Mouse (Mus musculus): ENCODE measurements around the gene Trpv6. TPM values are rescaled to one million over a fixed set of nuclear protein-coding genes. Genes with fewer than 3 reads are reported as not detected.

Trpv6 gene
- polyA plus RNA-seq, 1 experiment from 2014 or later = not detected

GRCm38 (mm10) chr6:41621241-41621990, 14.8 kb downstream of the Trpv6 start:
- no peaks in the 10 kb centered on the region for H3K36me3 ChIP-seq (ENCODE audit: control insufficient read depth, insufficient read depth, low read length)
- no peaks in the 10 kb centered on the region for H3K4me1 ChIP-seq (ENCODE audit: control insufficient read depth in 2 of 2, insufficient read depth in 2 of 2, low read length in 2 of 2)
- no peaks in the 10 kb centered on the region for H3K9me3 ChIP-seq (ENCODE audit: control insufficient read depth, low read length)
- H3K4me3 ChIP-seq (ENCODE audit: control insufficient read depth in 1 of 2, insufficient read depth in 1 of 2, low read depth in 1 of 2, low read length in 2 of 2) = no peak overlapping the region
- no peaks in the 10 kb centered on the region for H3K27me3 ChIP-seq (ENCODE audit: control insufficient read depth, insufficient read depth, low read length)
- no peak overlapping the region for H3K4me2 ChIP-seq (ENCODE audit: low read length)
- H3K9ac ChIP-seq (ENCODE audit: low read length) = no peak overlapping the region
- ATAC-seq (ENCODE audit: insufficient number of reproducible peaks, insufficient read depth, low FRiP score, low read depth) = no peak
- no peak overlapping the region for H3K27ac ChIP-seq (replicated peaks in 1 of 2; ENCODE audit: control insufficient read depth in 1 of 2, insufficient read depth in 1 of 2, low read depth in 2 of 2, low read length in 2 of 2)
- WGBS = 83% methylated on average over 12 of the region's 12 CpGs

- Histone ChIP-seq H3K27me3 (ENCODE audit: control insufficient read depth, insufficient read depth, low read length) (no peaks in the 10 kb centered on the region), H3K36me3 (ENCODE audit: control insufficient read depth, insufficient read depth, low read length) (no peaks in the 10 kb centered on the region), H3K4me2 (ENCODE audit: low read length) (no peak overlapping the region), H3K9ac (ENCODE audit: low read length) (no peak overlapping the region), H3K27ac (replicated peaks in 1 of 2; ENCODE audit: control insufficient read depth in 1 of 2, insufficient read depth in 1 of 2, low read depth in 2 of 2, low read length in 2 of 2) (no peak overlapping the region), H3K4me3 (ENCODE audit: control insufficient read depth in 1 of 2, insufficient read depth in 1 of 2, low read depth in 1 of 2, low read length in 2 of 2) (no peak overlapping the region), H3K9me3 (ENCODE audit: control insufficient read depth, low read length) (no peaks in the 10 kb centered on the region), H3K4me1 (ENCODE audit: control insufficient read depth in 2 of 2, insufficient read depth in 2 of 2, low read length in 2 of 2) (no peaks in the 10 kb centered on the region)
- WGBS = 85% methylated on average over 9 of the region's 9 CpGs
- no peak for ATAC-seq (ENCODE audit: insufficient number of reproducible peaks, insufficient read depth, low FRiP score, low read depth)
Measured at GRCm38 (mm10) chr6:41620173-41620798, 15.9 kb downstream of the Trpv6 start.

GRCm38 (mm10) chr6:41607637-41608036, 28.6 kb downstream of the Trpv6 start:
- no peak overlapping the region for H3K9ac ChIP-seq (ENCODE audit: low read length)
- H3K4me2 ChIP-seq (ENCODE audit: low read length) = no peak overlapping the region
- no peaks in the 10 kb centered on the region for H3K36me3 ChIP-seq (ENCODE audit: control insufficient read depth, insufficient read depth, low read length)
- no peak overlapping the region for H3K4me3 ChIP-seq (ENCODE audit: control insufficient read depth in 1 of 2, insufficient read depth in 1 of 2, low read depth in 1 of 2, low read length in 2 of 2)
- no peaks in the 10 kb centered on the region for H3K9me3 ChIP-seq (ENCODE audit: control insufficient read depth, low read length)
- peaks cover 2 to 3% of the 10 kb centered on the region in 2 experiments; a peak in 1 of 4 replicates for H3K4me1 ChIP-seq (ENCODE audit: control insufficient read depth in 2 of 2, insufficient read depth in 2 of 2, low read length in 2 of 2)
- peaks cover 14% of the 10 kb centered on the region for H3K27me3 ChIP-seq (ENCODE audit: control insufficient read depth, insufficient read depth, low read length)
- H3K27ac ChIP-seq (replicated peaks in 1 of 2; ENCODE audit: control insufficient read depth in 1 of 2, insufficient read depth in 1 of 2, low read depth in 2 of 2, low read length in 2 of 2) = no peak overlapping the region
- no peak for ATAC-seq (ENCODE audit: insufficient number of reproducible peaks, insufficient read depth, low FRiP score, low read depth)
- WGBS = 47% methylated on average over 5 of the region's 5 CpGs

GRCm38 (mm10) chr6:41606214-41606613, 30.0 kb downstream of the Trpv6 start:
- no peaks in the 10 kb centered on the region for H3K9me3 ChIP-seq (ENCODE audit: control insufficient read depth, low read length)
- H3K9ac ChIP-seq (ENCODE audit: low read length) = no peak overlapping the region; the same call in 1 of the 2 replicates
- no peak for ATAC-seq (ENCODE audit: insufficient number of reproducible peaks, insufficient read depth, low FRiP score, low read depth)
- peaks cover 14% of the 10 kb centered on the region for H3K27me3 ChIP-seq (ENCODE audit: control insufficient read depth, insufficient read depth, low read length)
- peak overlapping the region; percentile 98 for H3K4me2 ChIP-seq (ENCODE audit: low read length)
- H3K27ac ChIP-seq (replicated peaks in 1 of 2; ENCODE audit: control insufficient read depth in 1 of 2, insufficient read depth in 1 of 2, low read depth in 2 of 2, low read length in 2 of 2) = no peak overlapping the region
- peak overlapping the region in 1 of 2 experiments; percentile 95; a peak in 1 of 4 replicates for H3K4me3 ChIP-seq (ENCODE audit: control insufficient read depth in 1 of 2, insufficient read depth in 1 of 2, low read depth in 1 of 2, low read length in 2 of 2)
- WGBS = 12% methylated on average over 4 of the region's 4 CpGs
- peaks cover 2 to 3% of the 10 kb centered on the region in 2 experiments; a peak in 1 of 4 replicates for H3K4me1 ChIP-seq (ENCODE audit: control insufficient read depth in 2 of 2, insufficient read depth in 2 of 2, low read length in 2 of 2)
- H3K36me3 ChIP-seq (ENCODE audit: control insufficient read depth, insufficient read depth, low read length) = no peaks in the 10 kb centered on the region

GRCm38 (mm10) chr6:41605794-41606104, 30.5 kb downstream of the Trpv6 start:
- Histone ChIP-seq H3K27me3 (ENCODE audit: control insufficient read depth, insufficient read depth, low read length) (peaks cover 14% of the 10 kb centered on the region), H3K4me2 (ENCODE audit: low read length) (peak overlapping the region; percentile 98), H3K4me1 (ENCODE audit: control insufficient read depth in 2 of 2, insufficient read depth in 2 of 2, low read length in 2 of 2) (peaks cover 2 to 3% of the 10 kb centered on the region in 2 experiments; a peak in 1 of 4 replicates), H3K9ac (ENCODE audit: low read length) (peak overlapping the region; percentile 75), H3K27ac (replicated peaks in 1 of 2; ENCODE audit: control insufficient read depth in 1 of 2, insufficient read depth in 1 of 2, low read depth in 2 of 2, low read length in 2 of 2) (no peak overlapping the region), H3K4me3 (ENCODE audit: control insufficient read depth in 1 of 2, insufficient read depth in 1 of 2, low read depth in 1 of 2, low read length in 2 of 2) (peak overlapping the region; percentile 77 to 95), H3K36me3 (ENCODE audit: control insufficient read depth, insufficient read depth, low read length) (no peaks in the 10 kb centered on the region), H3K9me3 (ENCODE audit: control insufficient read depth, low read length) (no peaks in the 10 kb centered on the region)
- 2% methylated on average over 7 of the region's 7 CpGs for WGBS
- 0 out of 2 replicates have a peak, but pooled peaks have one; percentile 17 for ATAC-seq (ENCODE audit: insufficient number of reproducible peaks, insufficient read depth, low FRiP score, low read depth)

- Histone ChIP-seq H3K4me1 (ENCODE audit: control insufficient read depth in 2 of 2, insufficient read depth in 2 of 2, low read length in 2 of 2) (peaks cover 2 to 3% of the 10 kb centered on the region in 2 experiments; a peak in 1 of 4 replicates), H3K9ac (ENCODE audit: low read length) (peak within 1 kb of the TSS; percentile 75), H3K4me3 (ENCODE audit: control insufficient read depth in 1 of 2, insufficient read depth in 1 of 2, low read depth in 1 of 2, low read length in 2 of 2) (peak within 1 kb of the TSS; percentile 77 to 95), H3K27me3 (ENCODE audit: control insufficient read depth, insufficient read depth, low read length) (peaks cover 14% of the 10 kb centered on the region), H3K36me3 (ENCODE audit: control insufficient read depth, insufficient read depth, low read length) (no peaks in the 10 kb centered on the region), H3K4me2 (ENCODE audit: low read length) (peak within 1 kb of the TSS; percentile 98), H3K9me3 (ENCODE audit: control insufficient read depth, low read length) (no peaks in the 10 kb centered on the region), H3K27ac (replicated peaks in 1 of 2; ENCODE audit: control insufficient read depth in 1 of 2, insufficient read depth in 1 of 2, low read depth in 2 of 2, low read length in 2 of 2) (peak within 1 kb of the TSS; percentile 57 to 71)
- ATAC-seq (ENCODE audit: insufficient number of reproducible peaks, insufficient read depth, low FRiP score, low read depth) = peak; percentile 93
- under 1% methylated on average over 67 of the region's 68 CpGs for WGBS
Measured at GRCm38 (mm10) chr6:41605061-41605793, 31.0 kb downstream of the Trpv6 start, which contains the start of gene Ephb6. Gene Ephb6, plus strand, starts transcription at chr6:41605482.

GRCm38 (mm10) chr6:41604401-41605050, 31.7 kb downstream of the Trpv6 start:
- Histone ChIP-seq H3K4me1 (ENCODE audit: control insufficient read depth in 2 of 2, insufficient read depth in 2 of 2, low read length in 2 of 2) (peaks cover 2 to 3% of the 10 kb centered on the region in 2 experiments; a peak in 1 of 4 replicates), H3K27me3 (ENCODE audit: control insufficient read depth, insufficient read depth, low read length) (peaks cover 14% of the 10 kb centered on the region), H3K36me3 (ENCODE audit: control insufficient read depth, insufficient read depth, low read length) (no peaks in the 10 kb centered on the region), H3K9ac (ENCODE audit: low read length) (peak overlapping the region; percentile 75), H3K4me2 (ENCODE audit: low read length) (peak overlapping the region; percentile 98), H3K27ac (replicated peaks in 1 of 2; ENCODE audit: control insufficient read depth in 1 of 2, insufficient read depth in 1 of 2, low read depth in 2 of 2, low read length in 2 of 2) (peak overlapping the region; percentile 4 to 57; a peak in 1 of 4 replicates), H3K4me3 (ENCODE audit: control insufficient read depth in 1 of 2, insufficient read depth in 1 of 2, low read depth in 1 of 2, low read length in 2 of 2) (peak overlapping the region; percentile 77 to 95), H3K9me3 (ENCODE audit: control insufficient read depth, low read length) (no peaks in the 10 kb centered on the region)
- ATAC-seq (ENCODE audit: insufficient number of reproducible peaks, insufficient read depth, low FRiP score, low read depth) = peak; percentile 44
- WGBS = 2% methylated on average over 23 of the region's 23 CpGs

All from heart, embryonic 14.5 days (tissue).